Mouse (Mus musculus) cortical plate, adult 2 months (tissue): ENCODE results near the gene Fbxo41.

Experiments
- CTCF ChIP-seq: fragments of 200-500 bp; IDR thresholded peaks from 2 replicates; pipeline ENCODE4 v1.5.1; 2011; ENCODE audit warnings: mild to moderate bottlenecking, control low read depth, low read length; ENCODE audit not compliant: insufficient read depth; ENCODE audit errors: extremely low read depth
- POLR2A ChIP-seq: fragments of 200-500 bp; IDR thresholded peaks from 2 replicates; pipeline ENCODE4 v1.6.1; 2011; ENCODE audit warnings: mild to moderate bottlenecking, low read length, control low read depth; ENCODE audit not compliant: insufficient read depth; ENCODE audit errors: extremely low read depth

DNA sequence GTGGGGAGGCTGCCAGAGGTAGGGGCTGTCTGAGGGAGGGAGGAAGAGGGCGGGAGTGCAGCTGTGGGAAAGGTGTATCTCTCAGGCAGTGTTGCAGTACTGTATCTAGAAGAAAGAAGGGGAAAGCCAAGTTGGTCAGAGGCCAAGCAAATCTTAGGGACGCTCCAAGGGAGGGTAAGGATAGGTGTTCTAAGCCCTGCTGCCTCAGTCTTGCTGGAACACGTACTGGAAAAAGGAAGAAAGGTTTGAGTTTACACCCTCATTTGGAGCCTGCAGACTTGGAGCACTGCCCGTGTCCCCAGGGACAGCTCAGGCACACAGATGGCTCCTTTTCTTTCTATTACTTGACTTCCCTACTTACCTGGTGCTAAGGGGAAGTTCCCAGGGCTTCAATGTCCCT lies 61.7 kb downstream of the Fbxo41 start:
- TF ChIP-seq POLR2A (no peak), CTCF (no peak)
